Mouse (Mus musculus): ENCODE data around the gene Fgf14. TPM values are rescaled to one million over a fixed set of nuclear protein-coding genes. Genes with fewer than 3 reads are reported as not detected.

Fgf14 gene
- total RNA-seq (2023), result not detected

DNA sequence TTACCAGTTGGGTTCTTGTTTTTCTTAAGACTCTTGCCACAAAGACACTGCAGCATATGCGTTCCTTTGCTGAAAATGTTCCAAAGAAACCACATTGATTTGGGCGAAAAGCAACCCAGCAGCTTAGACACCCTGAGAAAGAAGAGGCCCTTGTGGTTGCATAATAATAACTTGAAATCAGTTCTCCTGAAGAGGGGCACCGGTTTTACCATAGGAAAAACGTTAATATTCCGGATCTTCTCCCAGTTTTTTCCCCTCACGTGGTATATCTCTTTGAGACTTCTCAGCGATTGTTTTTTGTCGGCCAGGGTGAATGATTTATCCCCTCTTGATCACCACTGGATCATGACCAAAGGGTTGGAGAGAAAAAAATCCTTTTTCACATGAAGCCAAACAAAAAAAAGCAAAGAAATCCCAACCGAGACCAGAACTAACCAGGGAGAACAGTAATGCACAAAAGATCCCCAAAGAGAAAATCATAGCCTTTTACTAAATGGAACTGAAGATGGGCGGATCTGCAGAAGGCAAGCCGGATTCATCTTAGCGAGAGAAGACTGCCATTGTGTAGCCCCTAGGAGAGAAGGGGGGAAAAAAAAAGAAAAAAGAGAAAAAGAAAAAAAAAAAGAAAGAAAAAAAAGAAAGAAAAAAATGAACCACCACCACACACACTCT lies at the start of gene Fgf14:
TSS of gene Fgf14 (minus strand) at position 622 of the 672 bp plus-strand sequence.

